Mouse (Mus musculus): Measurements from ENCODE around the gene Olfm2.
A peak's percentile ranks its signal among the peaks of the same experiment; 100 is the strongest.

Gene Olfm2

GRCm38 (mm10) chr9:20746017-20746660, at the start of gene Olfm2:
Gene Olfm2, minus strand, starts transcription at chr9:20746349.
- DNase-seq (ENCODE audit: low spot score in 2 of 2): no peak

- peak; percentile 17 to 57 for DNase-seq (ENCODE audit: low spot score in 2 of 2)
Observed at GRCm38 (mm10) chr9:20794108-20794806, 48.1 kb upstream of the Olfm2 start.

GRCm38 (mm10) chr9:20790345-20790744, 44.2 kb upstream of the Olfm2 start:
- no peak for DNase-seq (ENCODE audit: low spot score in 2 of 2)

- DNase-seq (ENCODE audit: low spot score in 2 of 2): no peak
Observed at GRCm38 (mm10) chr9:20789651-20790050, 43.5 kb upstream of the Olfm2 start.

GRCm38 (mm10) chr9:20787992-20788391, 41.8 kb upstream of the Olfm2 start:
- DNase-seq (ENCODE audit: low spot score in 2 of 2): no peak

GRCm38 (mm10) chr9:20785055-20785454, 38.9 kb upstream of the Olfm2 start:
- no peak for DNase-seq (ENCODE audit: low spot score in 2 of 2)

GRCm38 (mm10) chr9:20781286-20781685, 35.1 kb upstream of the Olfm2 start:
- no peak for DNase-seq (ENCODE audit: low spot score in 2 of 2)

GRCm38 (mm10) chr9:20765274-20765673, 19.1 kb upstream of the Olfm2 start:
- no peak for DNase-seq (ENCODE audit: low spot score in 2 of 2)

GRCm38 (mm10) chr9:20763099-20763498, 16.9 kb upstream of the Olfm2 start:
- no peak for DNase-seq (ENCODE audit: low spot score in 2 of 2)

- no peak for DNase-seq (ENCODE audit: low spot score in 2 of 2)
Observed at GRCm38 (mm10) chr9:20762197-20762961, 16.2 kb upstream of the Olfm2 start.

GRCm38 (mm10) chr9:20761388-20761787, 15.2 kb upstream of the Olfm2 start:
- DNase-seq (ENCODE audit: low spot score in 2 of 2): no peak

- peak; percentile 45 to 86 for DNase-seq (ENCODE audit: low spot score in 2 of 2)
Observed at GRCm38 (mm10) chr9:20760813-20761212, 14.7 kb upstream of the Olfm2 start.

GRCm38 (mm10) chr9:20758896-20759295, 12.7 kb upstream of the Olfm2 start:
- DNase-seq (ENCODE audit: low spot score in 2 of 2): peak in 1 of 2 experiments; percentile 49

GRCm38 (mm10) chr9:20758243-20758642, 12.1 kb upstream of the Olfm2 start:
- DNase-seq (ENCODE audit: low spot score in 2 of 2): no peak

- DNase-seq (ENCODE audit: low spot score in 2 of 2): peak; percentile 66 to 69
Observed at GRCm38 (mm10) chr9:20757087-20757955, 11.2 kb upstream of the Olfm2 start.

- no peak for DNase-seq (ENCODE audit: low spot score in 2 of 2)
Observed at GRCm38 (mm10) chr9:20756081-20756700, 10.0 kb upstream of the Olfm2 start.

- DNase-seq (ENCODE audit: low spot score in 2 of 2): no peak
Observed at GRCm38 (mm10) chr9:20754335-20754734, 8.2 kb upstream of the Olfm2 start.

GRCm38 (mm10) chr9:20751477-20752029, 5.4 kb upstream of the Olfm2 start:
- no peak for DNase-seq (ENCODE audit: low spot score in 2 of 2)

- no peak for DNase-seq (ENCODE audit: low spot score in 2 of 2)
Observed at GRCm38 (mm10) chr9:20749213-20749612, 3.1 kb upstream of the Olfm2 start.

- no peak for DNase-seq (ENCODE audit: low spot score in 2 of 2)
Observed at GRCm38 (mm10) chr9:20748540-20748939, 2.4 kb upstream of the Olfm2 start.

GRCm38 (mm10) chr9:20747682-20748081, 1.5 kb upstream of the Olfm2 start:
- no peak for DNase-seq (ENCODE audit: low spot score in 2 of 2)

Data from urinary bladder, postnatal 36 days (tissue).